In genomic region chr12:28255524-28255923, GRCm38 (mm10) we compare ENCODE assay signal across 24 mouse cellular contexts.
DNase-seq lines count a peak whose midpoint lies in the region; ATAC-seq lines count a peak whose summit lies in the region.
"Had no signal": no experiment of that assay in that cellular context is flagged by ENCODE, and none has a peak within 500 bp of the region (broad histone marks: within the 10 kb centered on the region; RNA-seq: fewer than 3 reads in every experiment).

No protein-coding gene starts in this region.

- H3K9ac ChIP-seq in limb, embryonic 13.5 days, result no peak overlapping the region
- H3K9ac ChIP-seq: embryonic facial prominence, embryonic 12.5 days; heart, embryonic 15.5 days; hindbrain, embryonic 14.5 days had no signal

- no peak overlapping the region for H3K4me3 ChIP-seq in limb, embryonic 13.5 days
- no peak overlapping the region for H3K4me3 ChIP-seq in heart, embryonic 10.5 days
- H3K4me3 ChIP-seq: embryonic facial prominence, embryonic 12.5 days; heart, embryonic 15.5 days; hindbrain, embryonic 10.5 days had no signal

- no peaks in the 10 kb centered on the region for H3K36me3 ChIP-seq in limb, embryonic 13.5 days
- H3K36me3 ChIP-seq in heart, embryonic 10.5 days, result no peaks in the 10 kb centered on the region
- H3K36me3 ChIP-seq: embryonic facial prominence, embryonic 12.5 days; G1E; heart, embryonic 15.5 days; hindbrain, embryonic 10.5 days had no signal

- H3K27ac ChIP-seq in limb, embryonic 13.5 days, result 0 out of 2 replicates have a peak overlapping the region, but pooled peaks have one; percentile 33
- H3K27ac ChIP-seq in heart, embryonic 10.5 days, result no peak overlapping the region
- H3K27ac ChIP-seq: embryonic facial prominence, embryonic 12.5 days; heart, embryonic 15.5 days; hindbrain, embryonic 10.5 days; hindbrain, embryonic 14.5 days had no signal

- H3K27me3 ChIP-seq in limb, embryonic 13.5 days, result no peaks in the 10 kb centered on the region
- H3K27me3 ChIP-seq in heart, embryonic 10.5 days (ENCODE audit: insufficient read depth, poor library complexity, severe bottlenecking), result no peaks in the 10 kb centered on the region
- H3K27me3 ChIP-seq: embryonic facial prominence, embryonic 12.5 days; heart, embryonic 15.5 days had no signal

- ATAC-seq in limb, embryonic 13.5 days (ENCODE audit: low FRiP score, low read depth), result peak; percentile 32; the same call in 1 of the 2 replicates
- ATAC-seq: CD4-positive, CD25-positive, alpha-beta regulatory T cell, adult 4 months; intestine, embryonic 16.5 days had no signal

- 0 out of 2 replicates have a peak, but pooled peaks cover 2% of the 10 kb centered on the region for H3K9me3 ChIP-seq in limb, embryonic 13.5 days
- H3K9me3 ChIP-seq in heart, embryonic 10.5 days, result no peaks in the 10 kb centered on the region
- H3K9me3 ChIP-seq: embryonic facial prominence, embryonic 12.5 days; heart, embryonic 15.5 days; hindbrain, embryonic 10.5 days had no signal

- 22% methylated on average over 3 of the region's 3 CpGs for WGBS in limb, embryonic 13.5 days
- 84% methylated on average over 3 of the region's 3 CpGs for WGBS in heart, embryonic 10.5 days

- H3K4me1 ChIP-seq in limb, embryonic 13.5 days, result peaks cover 11% of the 10 kb centered on the region
- H3K4me1 ChIP-seq in heart, embryonic 10.5 days, result no peaks in the 10 kb centered on the region
- H3K4me1 ChIP-seq: embryonic facial prominence, embryonic 12.5 days; heart, embryonic 15.5 days; hindbrain, embryonic 10.5 days had no signal

- peak; percentile 18 for DNase-seq in embryo, embryonic 10.5 days (ENCODE audit: low spot score)
- no peak for DNase-seq in embryo, embryonic 10 days (ENCODE audit: low spot score)
- peak; percentile 21 for DNase-seq in Muller cell, postnatal 12 days (ENCODE audit: inconsistent ontology term)
- peak; percentile 76 for DNase-seq in hindlimb bud, embryonic 11.5 days (ENCODE audit: extremely low spot score, low read depth, low spot score)
- DNase-seq in heart, embryonic 10.5 days (ENCODE audit: low spot score), result no peak
- DNase-seq in adrenal gland, postnatal 14 days, result no peak
- DNase-seq in right cerebral cortex, postnatal 4 days, result no peak
- DNase-seq: adrenal gland, postnatal 36 days; B cell, adult 2 months; cerebellum, adult 11 months; cerebellum, adult 8-10 months; cerebellum, postnatal 14 days; gastrocnemius, postnatal 10 days; heart, adult 18-20 months; heart, postnatal 14 days had no signal

- no peak overlapping the region for H3K4me2 ChIP-seq in limb, embryonic 13.5 days (replicated peaks)
- H3K4me2 ChIP-seq: embryonic facial prominence, embryonic 12.5 days; heart, embryonic 11.5 days; heart, embryonic 15.5 days; hindbrain, embryonic 14.5 days had no signal

Comparison
In these comparisons a context has a peak if more than half of its experiments do, and no peak if none do; other contexts are left out.
1. DNase-seq: peak in embryo, embryonic 10.5 days (single experiment), Muller cell, postnatal 12 days (single experiment) and hindlimb bud, embryonic 11.5 days (single experiment); none in embryo, embryonic 10 days (single experiment), heart, embryonic 10.5 days (single experiment), adrenal gland, postnatal 14 days (single experiment) and right cerebral cortex, postnatal 4 days (single experiment).